Mouse (Mus musculus): ENCODE data around the gene Fras1.

Gene Fras1

GRCm38 (mm10) chr5:96373567-96373985 is at the start of gene Fras1:
TSS of gene Fras1 (plus strand) at chr5:96373955.
- in situ Hi-C loops (cut with MboI), result no loop called here

GRCm38 (mm10) chr5:96331048-96331737 is 42.6 kb upstream of the Fras1 start:
- in situ Hi-C loops (cut with MboI), result no loop called here

- in situ Hi-C loops (cut with MboI), result no loop called here
Observed at GRCm38 (mm10) chr5:96331738-96332070, 42.1 kb upstream of the Fras1 start.

- in situ Hi-C loops (cut with MboI), result no loop called here
Observed at GRCm38 (mm10) chr5:96333963-96334362, 39.8 kb upstream of the Fras1 start.

- in situ Hi-C loops (cut with MboI), result no loop called here
Observed at GRCm38 (mm10) chr5:96340564-96340963, 33.2 kb upstream of the Fras1 start.

- in situ Hi-C loops (cut with MboI), result no loop called here
Observed at GRCm38 (mm10) chr5:96344983-96345382, 28.8 kb upstream of the Fras1 start.

- in situ Hi-C loops (cut with MboI), result no loop called here
Observed at GRCm38 (mm10) chr5:96351963-96352362, 21.8 kb upstream of the Fras1 start.

- in situ Hi-C loops (cut with MboI), result no loop called here
Observed at GRCm38 (mm10) chr5:96363950-96364349, 9.8 kb upstream of the Fras1 start.

GRCm38 (mm10) chr5:96365590-96365989 is 8.2 kb upstream of the Fras1 start:
- in situ Hi-C loops (cut with MboI), result no loop called here

GRCm38 (mm10) chr5:96367260-96367659 is 6.5 kb upstream of the Fras1 start:
- in situ Hi-C loops (cut with MboI), result no loop called here

- in situ Hi-C loops (cut with MboI), result no loop called here
Observed at GRCm38 (mm10) chr5:96373106-96373505, 649 bp upstream of the Fras1 start.

GRCm38 (mm10) chr5:96373986-96374901 is 489 bp downstream of the Fras1 start:
- in situ Hi-C loops (cut with MboI), result no loop called here

GRCm38 (mm10) chr5:96375391-96375831 is 1.7 kb downstream of the Fras1 start:
- in situ Hi-C loops (cut with MboI), result no loop called here

- in situ Hi-C loops (cut with MboI), result no loop called here
Observed at GRCm38 (mm10) chr5:96376216-96376615, 2.5 kb downstream of the Fras1 start.

GRCm38 (mm10) chr5:96386138-96386933 is 12.6 kb downstream of the Fras1 start:
- in situ Hi-C loops (cut with MboI), result no loop called here

GRCm38 (mm10) chr5:96388306-96388705 is 14.6 kb downstream of the Fras1 start:
- in situ Hi-C loops (cut with MboI), result no loop called here

GRCm38 (mm10) chr5:96389963-96390623 is 16.3 kb downstream of the Fras1 start:
- in situ Hi-C loops (cut with MboI), result no loop called here

GRCm38 (mm10) chr5:96391086-96391485 is 17.3 kb downstream of the Fras1 start:
- in situ Hi-C loops (cut with MboI), result no loop called here

GRCm38 (mm10) chr5:96394947-96395346 is 21.2 kb downstream of the Fras1 start:
- in situ Hi-C loops (cut with MboI), result no loop called here

- in situ Hi-C loops (cut with MboI), result no loop called here
Observed at GRCm38 (mm10) chr5:96395786-96396650, 22.3 kb downstream of the Fras1 start.

GRCm38 (mm10) chr5:96402555-96402954 is 28.8 kb downstream of the Fras1 start:
- in situ Hi-C loops (cut with MboI), result no loop called here
